Mouse (Mus musculus): Measurements from ENCODE around the gene Pilra. TPM values are rescaled to one million over a fixed set of nuclear protein-coding genes. Genes with fewer than 3 reads are reported as not detected.

The Pilra gene
- total RNA-seq (2023): 0.45 to 3.5 TPM (median 2.1 TPM) in 4 replicates

GRCm38 (mm10) chr5:137835966-137836520 lies at the start of gene Pilra:
Pilra (minus strand) TSS chr5:137836281.

GRCm38 (mm10) chr5:137871644-137872380 lies 35.7 kb upstream of the Pilra start, which contains the start of gene Pilrb2:
Pilrb2 (minus strand) TSS chr5:137871815.

GRCm38 (mm10) chr5:137857960-137858710 lies 22.1 kb upstream of the Pilra start, which contains the start of gene Pilrb1:
Pilrb1 (minus strand) TSS chr5:137858106.

DNA sequence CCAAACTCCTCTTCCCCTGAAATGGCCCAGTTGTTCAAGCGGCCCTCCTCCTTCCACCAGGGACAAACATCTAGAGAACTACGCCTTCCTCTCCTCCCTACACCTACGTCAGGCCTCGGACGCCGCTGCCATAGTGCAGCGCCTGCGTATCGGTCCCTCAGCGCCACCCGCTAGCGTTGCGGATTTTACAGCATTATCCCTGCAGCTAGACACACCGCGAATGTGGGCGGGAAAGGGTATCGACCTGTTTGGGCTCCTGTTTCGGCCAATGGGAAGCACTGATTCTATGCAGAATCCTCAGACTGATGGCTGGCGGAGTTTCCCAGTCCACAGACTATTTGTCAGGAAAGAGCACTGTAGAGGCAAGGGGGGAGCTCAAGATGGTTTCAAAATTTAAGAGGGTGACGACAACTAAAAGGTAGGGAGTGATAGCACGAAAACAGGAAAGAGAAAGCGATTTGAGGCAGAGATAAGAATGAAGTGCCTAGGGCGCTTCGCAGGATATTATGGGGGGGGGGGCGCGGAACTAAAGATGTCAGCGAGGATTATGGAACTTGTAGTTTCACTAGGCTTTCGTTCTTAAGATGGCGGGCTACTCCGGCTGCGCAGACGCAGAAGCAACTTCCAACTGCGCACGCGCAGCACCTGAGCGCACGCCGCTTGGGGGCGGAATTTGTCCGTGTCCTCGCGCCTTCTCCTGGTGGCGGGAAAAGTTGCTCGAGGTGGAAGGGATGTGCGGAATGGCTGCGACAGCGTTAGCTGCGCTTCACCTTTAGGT lies 48.7 kb downstream of the Pilra start, which contains the start of the genes Mepce and Zcwpw1:
Gene Mepce, minus strand, starts transcription at position 505 of the 778 bp plus-strand sequence.
Gene Zcwpw1, plus strand, starts transcription at position 648 of the 778 bp plus-strand sequence.

DNA sequence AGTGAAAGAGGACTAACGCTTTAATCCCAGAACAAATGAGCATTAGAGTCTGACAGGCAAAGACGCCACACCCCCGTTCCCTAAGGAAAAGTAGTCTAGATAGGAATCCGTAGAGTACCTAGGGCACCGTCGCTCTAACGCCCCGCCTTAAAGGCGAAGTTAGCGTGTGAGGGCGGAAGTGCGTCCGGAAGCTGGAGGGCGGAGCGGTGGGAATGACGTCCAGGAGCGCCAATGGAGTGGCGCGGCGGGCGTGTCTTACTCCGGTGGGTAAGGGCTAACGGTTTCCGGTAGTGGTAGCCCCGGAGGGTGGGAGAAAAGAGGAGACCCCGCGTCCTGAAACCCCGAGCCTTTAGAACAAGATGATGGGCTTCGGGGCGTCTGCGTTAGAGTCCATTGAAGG lies 57.4 kb downstream of the Pilra start, which contains the start of gene Ppp1r35:
Gene Ppp1r35, plus strand, starts transcription at position 215 of the 400 bp plus-strand sequence.

Other genes starting within 250 kb of the Pilra start
- 35.5 to 53.4 TPM (median 47.2 TPM) in 4 replicates for gene Mospd3, start 235.2 kb downstream of the Pilra start, total RNA-seq (2023)
- gene Pcolce, start 222.5 kb downstream of the Pilra start, total RNA-seq (2023): 0.57 to 1.8 TPM (median 0.97 TPM) in 4 replicates
- 0.35 to 1.1 TPM (median 0.51 TPM) in 4 replicates for gene Fbxo24, start 207.3 kb downstream of the Pilra start, total RNA-seq (2023)
- gene Lrch4, start 207.2 kb downstream of the Pilra start, total RNA-seq (2023): 194 to 213 TPM (median 205 TPM) in 4 replicates
- gene Gm20605, start 207.1 kb downstream of the Pilra start, total RNA-seq (2023): 60.1 to 69.9 TPM (median 63.7 TPM) in 4 replicates
- gene Sap25, start 194.9 kb downstream of the Pilra start, total RNA-seq (2023): 70.9 to 87.6 TPM (median 79.5 TPM) in 4 replicates
- gene Irs3, start 190.6 kb downstream of the Pilra start, total RNA-seq (2023): not detected in 4 replicates
- 15.2 to 20.8 TPM (median 18.0 TPM) in 4 replicates for gene Agfg2, start 151.6 kb downstream of the Pilra start, total RNA-seq (2023)
- gene Nyap1, start 94.7 kb downstream of the Pilra start, total RNA-seq (2023): 0.24 to 0.75 TPM (median 0.55 TPM) in 4 replicates
- gene Tsc22d4, start 90.6 kb downstream of the Pilra start, total RNA-seq (2023): 195 to 220 TPM (median 202 TPM) in 4 replicates
- gene Ppp1r35, start 57.4 kb downstream of the Pilra start, total RNA-seq (2023): 19.5 to 26.0 TPM (median 22.4 TPM) in 4 replicates
- 80.8 to 118 TPM (median 101 TPM) in 4 replicates for gene Mepce, start 48.6 kb downstream of the Pilra start, total RNA-seq (2023)
- 15.0 to 20.7 TPM (median 19.2 TPM) in 4 replicates for gene Zcwpw1, start 48.5 kb downstream of the Pilra start, total RNA-seq (2023)
- 1.3 to 2.3 TPM (median 1.9 TPM) in 4 replicates for gene Pilrb1, start 21.8 kb upstream of the Pilra start, total RNA-seq (2023)
- gene Pilrb2, start 35.5 kb upstream of the Pilra start, total RNA-seq (2023): 0.81 to 2.7 TPM in 2 of 4 replicates, not detected in the others
- not detected in 4 replicates for gene Cyp3a13, start 85.3 kb upstream of the Pilra start, total RNA-seq (2023)
- not detected in 4 replicates for gene Gjc3, start 126.8 kb upstream of the Pilra start, total RNA-seq (2023)
- not detected in 4 replicates for gene Azgp1, start 145.2 kb upstream of the Pilra start, total RNA-seq (2023)
- gene Smok3a, start 185.0 kb upstream of the Pilra start, total RNA-seq (2023): not detected in 4 replicates
- not detected in 4 replicates for gene Smok3b, start 185.1 kb upstream of the Pilra start, total RNA-seq (2023)
- not detected in 4 replicates for gene Smok3c, start 216.9 kb upstream of the Pilra start, total RNA-seq (2023)
- 16.7 to 18.6 TPM (median 17.1 TPM) in 4 replicates for gene Zkscan1, start 248.8 kb upstream of the Pilra start, total RNA-seq (2023)